Mouse (Mus musculus) thymus, adult 2 months (tissue): ENCODE measurements around the gene Rpl27.

Source experiments
- CTCF ChIP-seq: fragments of 200-500 bp; IDR thresholded peaks from 2 replicates; pipeline ENCODE4 v1.5.1; 2012; ENCODE audit warnings: mild to moderate bottlenecking, control low read depth, low read length, moderate library complexity, borderline replicate concordance; ENCODE audit not compliant: control insufficient read depth, poor library complexity, insufficient read depth; ENCODE audit errors: extremely low read depth
- POLR2A ChIP-seq: fragments of 200-500 bp; IDR thresholded peaks from 2 replicates; pipeline ENCODE4 v1.6.1; 2012; ENCODE audit warnings: mild to moderate bottlenecking, low read length, control low read depth, moderate library complexity; ENCODE audit not compliant: control insufficient read depth, poor library complexity, insufficient read depth; ENCODE audit errors: extremely low read depth

DNA sequence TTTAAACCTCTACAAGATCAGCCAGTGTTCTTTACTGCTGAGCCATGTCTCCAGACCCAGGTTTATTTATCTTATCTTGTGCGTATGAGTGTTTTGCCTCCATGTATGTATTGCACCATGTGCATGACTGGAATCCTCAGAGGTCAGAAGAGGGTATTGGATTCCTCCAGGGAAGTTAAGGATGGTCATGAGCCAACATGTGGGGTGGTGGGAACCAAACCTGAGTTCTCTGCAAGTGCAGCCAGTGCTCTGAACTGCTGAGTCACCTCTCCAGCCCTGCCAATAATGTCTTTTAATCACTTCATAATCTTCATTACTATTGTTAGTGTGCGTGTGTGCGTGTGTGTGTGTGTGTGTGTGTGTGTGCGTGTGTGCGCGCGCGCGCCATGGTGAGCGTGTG, 9.4 kb downstream of the Rpl27 start:
- no peak for TF ChIP-seq POLR2A
- no peak for TF ChIP-seq CTCF
